Mouse (Mus musculus): ENCODE results near the gene Plekho1.
"Not testable (repeated sequence)": the region's sequence is repeated elsewhere in the genome, so short reads cannot be mapped to it uniquely, and the experiment has no call there.

Plekho1 gene

DNA sequence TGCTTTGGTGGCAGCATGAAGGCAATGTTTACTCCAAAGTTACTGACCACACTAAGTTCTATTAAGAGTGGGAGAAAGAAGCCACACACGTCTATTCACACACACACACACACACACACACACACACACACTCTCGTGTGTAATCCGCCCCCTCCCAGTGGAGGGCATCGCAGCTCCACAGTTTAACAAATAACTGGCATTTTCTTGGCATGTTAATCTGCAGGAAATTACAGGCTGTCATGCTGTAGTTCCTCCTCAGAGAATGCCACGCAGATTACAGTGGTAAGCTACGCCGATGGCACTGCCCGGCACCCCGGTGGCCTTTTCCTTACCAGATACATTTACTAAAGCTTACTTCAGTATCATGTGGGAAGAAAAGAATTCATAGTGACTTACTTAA is 17.5 kb downstream of the Plekho1 start:
- no peak for DNase-seq

DNA sequence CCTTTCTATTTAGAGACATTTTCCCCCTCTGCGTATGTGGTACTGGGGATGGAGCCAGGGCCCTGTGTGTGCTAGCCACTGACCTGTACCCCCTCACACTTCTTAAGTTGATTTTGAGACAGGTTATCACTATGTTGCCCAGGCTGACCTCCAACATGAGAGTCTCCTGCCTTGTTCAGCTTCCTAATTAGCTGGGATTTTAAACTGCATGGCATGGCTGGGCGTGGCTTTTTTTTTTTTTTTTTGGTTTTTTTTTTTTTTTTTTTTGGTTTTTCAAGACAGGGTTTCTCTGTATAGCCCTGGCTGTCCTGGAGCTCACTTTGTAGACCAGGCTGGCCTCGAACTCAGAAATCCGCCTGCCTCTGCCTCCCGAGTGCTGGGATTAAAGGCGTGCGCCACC is 18.2 kb downstream of the Plekho1 start:
- DNase-seq: not testable (repeated sequence)

- DNase-seq: peak; percentile 29 to 30
Observed at GRCm38 (mm10) chr3:95977079-95977478, 18.7 kb downstream of the Plekho1 start.

GRCm38 (mm10) chr3:95972873-95973634 is 22.7 kb downstream of the Plekho1 start:
- peak; percentile 83 for DNase-seq

GRCm38 (mm10) chr3:95972251-95972872 is 23.4 kb downstream of the Plekho1 start:
- DNase-seq: peak; percentile 68 to 69

DNA sequence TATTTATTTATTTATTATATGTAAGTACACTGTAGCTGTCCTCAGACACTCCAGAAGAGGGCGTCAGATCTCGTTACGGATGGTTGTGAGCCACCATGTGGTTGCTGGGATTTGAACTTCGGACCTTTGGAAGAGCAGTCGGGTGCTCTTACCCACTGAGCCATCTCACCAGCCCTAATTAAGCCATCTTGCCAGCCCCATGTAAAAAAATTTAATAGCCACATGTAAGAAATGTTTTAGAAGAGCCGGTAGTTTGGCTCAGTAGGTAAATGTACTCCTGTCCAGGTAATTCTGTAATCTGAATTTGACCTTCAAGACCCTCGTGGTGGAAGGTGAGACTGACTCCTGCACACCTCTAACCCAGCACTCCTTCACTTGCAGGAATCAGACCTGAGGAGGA is 25.1 kb downstream of the Plekho1 start:
- DNase-seq: not testable (repeated sequence)

DNA sequence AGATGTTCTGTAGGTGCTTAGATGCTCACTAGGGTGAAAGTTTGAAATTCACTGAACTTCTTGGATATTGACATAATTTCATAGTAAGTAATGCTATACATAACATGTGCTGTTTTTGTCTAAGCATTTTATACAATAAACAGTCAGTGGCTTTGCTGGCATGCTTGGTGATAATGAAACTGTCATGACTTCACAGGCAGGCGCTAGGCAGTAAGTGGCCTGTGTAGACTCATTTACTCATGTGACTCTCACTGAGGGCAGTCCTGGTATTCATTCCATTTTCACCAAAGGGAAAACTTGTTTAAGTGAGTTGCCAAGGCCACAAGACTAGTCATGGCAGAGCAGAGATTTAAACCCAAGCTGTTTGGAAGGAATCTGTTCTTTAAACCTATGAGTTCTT is 26.5 kb downstream of the Plekho1 start:
- DNase-seq: no peak

- DNase-seq: peak; percentile 52 to 57
Observed at GRCm38 (mm10) chr3:95965518-95966451, 30.0 kb downstream of the Plekho1 start.

DNA sequence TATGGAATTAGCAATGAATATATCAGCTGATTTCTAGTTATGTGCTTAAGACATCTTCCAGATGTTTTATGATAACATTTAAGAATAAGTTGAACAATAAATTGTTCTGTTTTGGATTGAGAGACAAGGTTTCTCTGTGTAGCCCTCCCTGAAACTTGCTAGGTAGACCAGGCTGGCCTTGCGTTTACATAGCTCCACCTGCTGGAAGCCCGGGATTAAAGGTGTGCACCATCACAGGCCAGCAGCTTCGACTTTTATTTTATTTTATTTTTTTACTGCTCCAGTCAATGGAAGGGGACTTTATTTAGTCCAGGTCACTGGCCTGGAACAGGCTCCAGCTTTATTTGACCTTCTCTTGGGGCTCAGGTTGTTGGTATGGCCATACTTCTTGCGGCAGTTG is 32.1 kb downstream of the Plekho1 start:
- DNase-seq: peak; percentile 69 to 71

DNA sequence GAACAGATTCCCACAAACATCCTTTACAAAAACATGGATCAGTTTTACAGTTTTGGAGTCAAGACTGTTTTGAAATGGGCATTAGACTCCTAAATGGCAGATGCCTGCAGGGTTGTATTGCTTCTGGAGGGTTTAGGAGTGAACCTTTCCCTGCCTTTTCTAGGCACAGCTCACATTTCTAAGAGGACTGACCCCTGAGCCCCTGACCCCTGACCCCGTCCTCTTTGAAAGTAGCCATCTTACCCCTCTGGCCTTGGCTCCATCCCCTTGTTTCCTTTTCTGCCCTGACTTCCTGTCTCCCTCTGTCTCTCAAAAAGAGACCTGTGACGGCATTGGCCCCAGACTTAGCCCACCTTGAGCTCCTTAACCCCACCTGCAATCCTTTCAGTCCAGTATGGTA is 32.6 kb downstream of the Plekho1 start:
- no peak for DNase-seq

DNA sequence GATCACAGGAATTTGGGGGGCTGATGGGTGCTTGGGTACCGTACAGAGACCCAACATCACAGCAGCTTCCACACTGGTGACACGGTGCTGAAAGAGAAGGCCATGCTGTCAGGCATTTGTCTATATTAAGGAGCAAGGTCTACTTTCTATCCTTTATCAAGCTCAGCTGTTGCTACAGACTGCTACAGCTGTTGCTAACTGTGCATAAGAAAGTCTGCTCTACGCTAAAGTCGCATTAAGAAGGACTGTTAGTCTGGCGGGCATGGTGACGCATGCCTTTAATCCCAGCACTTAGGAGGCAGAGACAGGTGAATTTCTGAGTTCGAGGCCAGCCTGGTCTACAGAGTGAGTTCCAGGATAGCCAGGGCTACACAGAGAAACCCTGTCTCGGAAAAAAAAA is 33.6 kb downstream of the Plekho1 start:
- DNase-seq: not testable (repeated sequence)

DNA sequence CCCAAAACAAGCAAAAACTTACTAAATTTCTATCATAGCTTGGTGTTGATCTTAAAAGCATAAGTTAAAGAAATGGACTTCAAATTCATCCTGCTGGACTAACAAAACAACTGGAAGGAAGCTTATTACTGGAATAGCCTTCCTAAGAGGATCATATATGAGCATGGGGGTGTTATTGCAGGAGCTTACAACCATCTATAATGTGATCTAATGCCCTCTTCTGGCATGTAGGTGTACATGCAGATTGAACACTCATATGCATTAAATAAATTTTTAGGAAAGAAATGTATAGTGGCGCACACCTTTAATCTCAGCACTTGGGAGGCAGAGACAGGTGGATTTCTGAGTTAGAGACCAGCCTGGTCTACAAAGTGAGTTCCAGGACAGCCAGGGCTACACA is 36.0 kb downstream of the Plekho1 start:
- DNase-seq: no peak

- peak; percentile 59 to 64 for DNase-seq
Observed at GRCm38 (mm10) chr3:95959082-95959481, 36.7 kb downstream of the Plekho1 start.

GRCm38 (mm10) chr3:95957359-95958148 is 38.2 kb downstream of the Plekho1 start:
- DNase-seq: no peak

- no peak for DNase-seq
Observed at GRCm38 (mm10) chr3:95955318-95955717, 40.5 kb downstream of the Plekho1 start.

GRCm38 (mm10) chr3:95954648-95955173 is 41.1 kb downstream of the Plekho1 start:
- not testable (repeated sequence) for DNase-seq

DNA sequence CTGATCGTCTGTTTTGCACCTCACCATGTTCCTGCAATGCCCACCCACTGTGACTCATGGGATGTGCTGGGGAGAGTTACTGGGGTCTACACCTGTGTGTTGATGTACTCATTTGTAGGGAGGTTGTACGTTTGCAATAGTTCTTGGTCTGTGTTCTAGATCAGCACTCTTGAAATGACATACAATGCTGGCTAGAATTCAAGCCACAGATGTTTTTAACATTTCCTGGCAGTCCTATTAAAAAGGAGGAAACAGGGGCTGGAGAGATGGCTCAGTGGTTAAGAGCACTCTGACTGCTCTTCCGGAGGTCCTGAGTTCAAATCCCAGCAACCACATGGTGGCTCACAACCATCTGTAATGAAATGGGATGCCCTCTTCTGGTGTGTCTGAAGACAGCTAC is 42.3 kb downstream of the Plekho1 start:
- DNase-seq: no peak

DNA sequence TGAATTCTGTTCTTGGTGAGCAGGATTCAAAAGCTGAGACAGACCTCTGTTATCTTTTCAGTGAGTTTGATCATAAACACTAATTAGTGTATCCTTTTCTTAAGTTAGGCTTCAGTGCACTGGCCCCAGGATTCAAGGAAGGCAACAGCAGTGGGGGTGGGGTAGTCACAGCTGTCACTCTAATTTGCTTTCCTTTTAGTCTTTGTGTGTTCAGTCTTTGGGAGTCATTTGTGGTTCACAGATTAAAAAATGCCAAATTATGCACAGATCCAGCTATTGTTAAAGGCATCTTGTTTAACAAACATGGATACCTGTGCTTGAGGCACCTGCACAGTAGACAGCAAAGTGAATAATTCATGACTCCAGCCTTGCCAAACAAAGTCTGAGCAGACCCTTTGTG is 42.8 kb downstream of the Plekho1 start:
- no peak for DNase-seq

DNA sequence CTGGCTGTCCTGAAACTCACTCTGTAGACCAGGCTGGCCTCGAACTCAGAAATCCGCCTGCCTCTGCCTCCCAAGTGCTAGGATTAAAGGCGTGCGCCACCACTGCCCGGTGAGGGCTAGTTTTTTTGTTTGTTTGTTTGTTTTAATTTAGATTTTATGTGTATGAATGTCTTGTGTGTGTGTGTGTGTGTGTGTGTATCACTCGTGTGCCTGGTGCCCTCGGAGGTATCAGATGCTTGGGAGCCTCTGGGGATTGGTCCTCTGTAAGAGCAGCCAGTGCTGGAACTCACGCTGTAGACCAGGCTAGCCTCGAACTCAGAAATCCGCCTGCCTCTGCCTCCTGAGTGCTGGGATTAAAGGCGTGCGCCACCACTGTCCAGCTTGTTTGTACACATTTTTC is 44.2 kb downstream of the Plekho1 start:
- DNase-seq: not testable (repeated sequence)

GRCm38 (mm10) chr3:95950763-95951551 is 44.8 kb downstream of the Plekho1 start:
- DNase-seq: peak; percentile 92

GRCm38 (mm10) chr3:95948325-95948724 is 47.5 kb downstream of the Plekho1 start:
- DNase-seq: no peak
